Mouse (Mus musculus): ENCODE data around the gene Slc27a2. TPM values are rescaled to one million over a fixed set of nuclear protein-coding genes. Genes with fewer than 3 reads are reported as not detected.

The Slc27a2 gene
- polyA plus RNA-seq, 1 experiment from 2014 or later, result 6.9 TPM

Other genes starting within 250 kb of the Slc27a2 start
- 0.07 TPM in 1 of 2 replicates, not detected in the other for gene Atp8b4, start 51.7 kb upstream of the Slc27a2 start, polyA plus RNA-seq (2015; fragmentation: Nextera tagmentation; extraction: Ambion mirVana)
- gene Hdc, start 66.9 kb downstream of the Slc27a2 start, polyA plus RNA-seq (2015; fragmentation: Nextera tagmentation; extraction: Ambion mirVana), result 1.1 and 1.8 TPM in 2 replicates
- gene Gabpb1, start 123.9 kb downstream of the Slc27a2 start, polyA plus RNA-seq (2015; fragmentation: Nextera tagmentation; extraction: Ambion mirVana), result 56.3 and 57.7 TPM in 2 replicates
- 28.8 and 34.5 TPM in 2 replicates for gene Usp8, start 154.9 kb downstream of the Slc27a2 start, polyA plus RNA-seq (2015; fragmentation: Nextera tagmentation; extraction: Ambion mirVana)
- 1.9 and 2.2 TPM in 2 replicates for gene Usp50, start 231.1 kb downstream of the Slc27a2 start, polyA plus RNA-seq (2015; fragmentation: Nextera tagmentation; extraction: Ambion mirVana)